Mouse (Mus musculus): ENCODE measurements around the gene Espn.
A peak's percentile ranks its signal among the peaks of the same experiment; 100 is the strongest.

The Espn gene

DNA sequence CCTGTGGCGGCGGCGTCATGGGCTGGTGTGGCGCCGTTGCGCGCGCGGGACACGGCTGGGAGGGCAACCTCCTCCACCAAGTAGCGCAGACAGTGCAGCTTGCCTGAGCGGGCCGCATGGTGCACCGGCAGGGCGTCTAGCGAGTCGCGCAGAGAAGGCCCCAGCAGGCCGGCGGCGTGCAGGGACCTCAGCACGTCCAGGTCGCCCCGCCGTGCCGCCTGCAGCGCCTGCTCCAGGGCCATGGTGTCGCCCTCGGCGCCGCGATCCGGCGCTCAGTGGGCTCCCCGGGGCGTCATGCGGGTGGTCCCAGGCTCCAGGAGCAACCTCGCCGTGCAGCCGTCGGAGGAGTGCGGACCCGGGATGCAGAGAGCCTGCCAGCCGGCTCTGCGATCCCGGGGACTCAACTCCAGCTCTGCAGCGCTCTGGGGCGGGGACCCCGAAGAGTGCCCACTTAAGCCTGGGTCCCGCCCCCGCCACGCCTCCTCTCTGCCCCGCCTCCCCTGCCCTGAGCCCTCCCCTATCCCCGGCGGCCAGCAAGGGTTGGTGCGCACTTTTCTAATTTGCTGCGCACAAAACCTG lies at the start of gene Espn:
Gene Espn, minus strand, starts transcription at position 406 of the 579 bp plus-strand sequence.
- peak; percentile 47 for DNase-seq (ENCODE audit: low read depth, low spot score)

DNA sequence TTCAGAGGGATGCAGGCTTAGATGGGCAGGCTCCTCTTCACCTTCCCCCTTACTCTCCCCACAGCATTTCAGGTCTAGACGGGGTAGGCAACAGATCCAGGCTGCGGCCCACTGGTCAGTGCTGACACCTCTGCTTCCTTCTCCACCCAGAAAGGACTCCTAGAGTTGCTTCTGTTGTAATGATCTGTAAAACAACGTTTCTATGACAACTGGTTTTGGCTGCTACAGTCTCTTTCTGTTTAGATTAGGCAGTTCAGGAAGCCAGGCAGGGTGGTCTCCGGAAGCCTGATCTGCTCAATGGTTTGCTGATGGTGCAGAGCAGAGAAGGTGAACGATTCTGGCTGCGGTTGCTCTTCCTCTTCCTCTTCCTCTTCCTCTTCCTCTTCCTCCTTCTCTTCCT lies 49.3 kb upstream of the Espn start:
- no peak for DNase-seq (ENCODE audit: low read depth, low spot score)

DNA sequence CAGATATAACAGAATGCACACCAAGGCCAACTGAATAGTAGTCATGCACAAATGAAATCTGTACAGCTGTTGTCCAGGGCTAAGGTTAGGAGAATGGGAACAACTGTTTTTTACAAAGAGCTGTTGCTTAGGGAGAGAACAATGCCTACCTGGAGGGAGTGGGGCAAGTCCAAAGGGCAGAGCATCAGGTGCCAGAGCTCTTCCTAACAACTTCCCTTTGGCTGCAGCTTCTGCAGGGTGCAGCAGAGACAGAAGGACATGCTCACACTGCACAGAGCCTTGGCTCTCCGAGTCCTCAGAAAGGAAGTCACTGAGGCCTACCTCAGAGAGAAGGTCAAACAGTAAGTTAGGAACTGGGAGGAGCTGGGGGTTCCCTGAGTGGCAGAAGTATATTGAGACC lies 47.4 kb upstream of the Espn start:
- no peak for DNase-seq (ENCODE audit: low read depth, low spot score)

DNA sequence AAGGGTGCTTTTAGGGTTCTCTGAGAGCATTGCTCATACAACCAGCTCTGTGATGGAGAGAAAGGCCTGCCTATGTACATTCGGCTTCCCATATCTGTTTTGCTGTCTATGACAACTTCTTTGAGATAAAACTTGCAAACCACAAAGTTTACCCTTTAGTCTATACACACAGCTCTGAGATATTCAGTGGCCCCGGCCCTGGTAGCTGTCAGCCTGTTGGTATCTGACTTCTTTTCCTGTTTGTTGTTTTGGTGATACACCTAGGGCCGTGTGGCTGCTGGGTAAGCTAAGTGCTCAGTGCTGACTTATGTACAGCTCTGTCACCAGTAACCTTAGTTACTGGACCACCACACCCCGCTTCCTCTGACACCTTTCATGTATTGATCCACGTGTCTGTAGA lies 45.4 kb upstream of the Espn start:
- no peak for DNase-seq (ENCODE audit: low read depth, low spot score)

DNA sequence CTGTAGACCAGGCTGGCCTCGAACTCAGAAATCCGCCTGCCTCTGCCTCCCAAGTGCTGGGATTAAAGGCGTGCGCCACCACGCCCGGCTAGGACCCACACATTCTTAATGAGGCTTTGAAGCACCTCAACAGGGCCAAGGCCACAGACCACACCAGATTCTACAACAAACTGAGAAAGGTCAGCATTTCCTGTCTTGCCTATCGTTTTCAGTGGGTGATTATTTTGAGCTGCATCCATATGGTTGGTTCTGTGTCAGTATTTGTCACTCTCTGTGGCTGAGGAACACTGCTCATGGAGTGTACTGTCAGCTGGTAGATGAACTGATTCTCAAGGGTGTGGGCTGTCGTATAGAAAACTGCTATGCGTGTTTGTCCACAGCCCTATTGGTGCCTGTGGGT lies 44.1 kb upstream of the Espn start:
- DNase-seq (ENCODE audit: low read depth, low spot score), result no peak

DNA sequence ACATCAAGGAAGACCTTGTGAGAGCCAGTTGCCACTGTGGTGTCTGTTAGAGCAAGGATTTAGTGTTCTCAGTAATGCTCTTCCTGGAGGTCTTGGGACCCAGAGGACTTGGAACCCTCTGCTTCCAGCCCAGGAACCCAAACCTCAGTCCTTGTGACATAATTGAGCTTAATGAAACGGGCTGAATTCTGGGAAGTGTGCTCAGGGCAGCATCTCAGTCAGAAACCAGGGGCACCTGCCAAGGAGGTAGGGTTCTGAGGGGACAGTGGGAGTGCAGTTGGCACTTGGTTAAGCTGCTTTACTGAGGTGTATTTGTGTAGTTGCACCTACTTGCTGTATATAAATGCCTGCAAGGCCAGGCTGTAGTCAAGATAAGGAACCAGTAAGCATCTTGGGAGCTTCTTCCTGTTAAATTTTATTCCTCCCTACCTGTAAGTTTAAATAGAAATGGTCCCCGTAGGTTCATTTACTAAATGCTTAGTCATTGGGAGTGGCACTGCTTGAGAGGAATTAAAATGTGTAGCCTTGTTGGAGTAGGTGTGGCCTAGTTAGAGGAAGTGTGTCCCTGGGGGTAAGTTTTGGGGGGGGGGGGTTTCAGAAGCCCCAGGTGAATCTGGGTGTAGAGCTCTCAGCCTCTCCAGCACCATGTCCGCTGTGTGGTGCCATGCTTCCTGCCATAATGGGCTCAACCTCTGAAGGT lies 42.5 kb upstream of the Espn start:
- DNase-seq (ENCODE audit: low read depth, low spot score), result no peak

DNA sequence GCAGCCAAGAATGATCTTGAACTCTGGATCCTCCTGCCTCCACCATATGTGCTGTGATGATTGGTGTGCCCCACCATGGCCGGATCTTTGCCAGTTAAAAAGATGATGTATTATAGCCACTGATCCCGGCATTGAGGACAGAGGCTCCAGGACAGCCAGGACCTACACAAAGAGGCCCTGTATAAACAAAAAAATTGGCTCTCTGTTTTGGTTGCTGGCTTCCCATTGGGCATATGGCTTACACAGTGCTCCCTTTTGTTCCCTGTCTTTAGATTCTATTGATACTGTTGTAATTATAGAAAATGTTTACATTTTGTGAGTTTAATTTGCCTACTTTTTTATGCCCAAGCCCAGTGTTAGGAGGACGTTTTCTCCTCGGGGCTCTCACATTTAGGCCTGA lies 40.4 kb upstream of the Espn start:
- DNase-seq (ENCODE audit: low read depth, low spot score), result no peak

DNA sequence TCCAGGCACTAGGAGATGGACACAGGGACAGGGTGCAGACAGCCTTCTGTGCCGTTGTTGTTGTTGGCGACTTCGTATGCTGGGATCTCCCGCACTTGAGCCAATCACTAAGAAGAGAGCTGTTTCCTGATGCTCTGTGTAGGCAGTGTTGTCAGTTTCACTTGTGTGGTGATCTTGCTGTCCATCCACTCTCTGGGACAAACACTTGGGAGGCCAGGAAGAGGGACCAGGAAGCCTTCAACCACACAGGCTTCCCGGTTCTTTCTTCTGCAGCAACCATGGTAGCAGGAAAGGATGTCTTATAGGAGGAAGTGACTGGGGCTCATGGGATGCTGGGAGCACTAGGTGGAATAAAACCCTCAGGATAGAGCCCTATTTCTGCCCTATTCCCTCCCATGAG lies 38.5 kb upstream of the Espn start:
- no peak for DNase-seq (ENCODE audit: low read depth, low spot score)

DNA sequence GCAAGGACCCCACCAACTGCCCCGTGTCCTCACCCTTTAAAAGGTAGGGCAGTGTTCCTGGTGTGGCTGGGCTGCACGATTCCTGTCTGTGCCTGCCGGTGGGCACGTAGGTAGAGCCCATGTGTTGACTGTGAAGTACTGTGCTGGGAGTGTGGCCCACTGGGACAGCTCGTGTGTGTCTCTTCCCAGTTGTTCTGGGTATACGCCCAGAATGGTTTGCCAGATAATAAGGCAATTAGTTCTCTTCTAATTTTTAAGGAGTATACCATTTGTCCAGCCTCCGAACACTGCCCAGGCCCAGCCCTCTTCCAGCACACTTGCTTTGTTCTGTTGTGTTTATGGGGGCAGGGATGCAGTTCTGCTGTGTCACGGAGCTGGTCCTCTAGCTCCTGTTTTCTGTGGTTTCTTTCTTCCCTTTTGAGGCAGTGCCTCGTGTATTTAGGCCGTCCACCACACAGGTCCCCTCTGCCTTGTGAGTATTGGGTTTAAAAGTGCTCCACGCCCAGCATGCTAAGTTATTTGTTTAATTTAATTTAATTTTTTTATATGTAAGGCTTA lies 38.0 kb upstream of the Espn start:
- no peak for DNase-seq (ENCODE audit: low read depth, low spot score)

DNA sequence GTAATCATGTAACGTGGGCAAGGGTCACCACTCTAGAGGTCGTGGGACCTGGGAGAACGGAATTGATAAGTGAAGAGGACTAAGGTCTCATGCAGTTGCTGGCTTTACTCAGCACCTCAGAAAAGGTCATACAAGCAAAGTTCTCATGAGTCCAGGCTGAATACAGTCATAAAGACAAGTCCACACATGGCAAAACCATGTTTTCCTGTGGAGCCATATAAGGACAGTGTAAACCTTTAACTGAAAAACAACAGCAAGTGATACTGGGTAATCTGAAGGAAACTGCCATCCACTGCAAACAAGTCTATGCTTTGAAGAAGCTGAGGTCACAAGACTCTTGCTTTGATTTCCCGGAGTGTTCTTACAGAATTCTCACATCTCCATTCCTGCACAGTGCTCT lies 37.5 kb upstream of the Espn start:
- no peak for DNase-seq (ENCODE audit: low read depth, low spot score)

DNA sequence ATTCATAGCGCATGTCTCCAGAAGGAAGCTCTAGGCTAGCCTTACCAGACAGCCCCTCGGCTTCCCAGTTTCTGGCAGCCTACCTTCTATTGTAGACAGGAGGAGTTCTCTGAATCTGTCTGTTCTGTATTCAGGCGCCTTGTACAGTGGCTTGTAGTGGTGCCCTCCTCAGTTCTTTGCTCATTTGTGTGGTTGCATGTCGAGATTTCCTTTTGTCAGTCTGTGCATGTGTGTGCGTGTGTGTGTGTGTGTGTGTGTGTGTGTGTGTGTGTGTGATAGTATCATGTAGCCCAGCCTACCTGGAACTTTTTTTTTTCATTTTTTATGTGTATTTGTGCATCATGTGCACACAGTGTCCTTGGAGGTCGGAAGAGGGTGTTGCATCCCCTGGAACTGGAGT lies 36.9 kb upstream of the Espn start:
- DNase-seq (ENCODE audit: low read depth, low spot score), result no peak

DNA sequence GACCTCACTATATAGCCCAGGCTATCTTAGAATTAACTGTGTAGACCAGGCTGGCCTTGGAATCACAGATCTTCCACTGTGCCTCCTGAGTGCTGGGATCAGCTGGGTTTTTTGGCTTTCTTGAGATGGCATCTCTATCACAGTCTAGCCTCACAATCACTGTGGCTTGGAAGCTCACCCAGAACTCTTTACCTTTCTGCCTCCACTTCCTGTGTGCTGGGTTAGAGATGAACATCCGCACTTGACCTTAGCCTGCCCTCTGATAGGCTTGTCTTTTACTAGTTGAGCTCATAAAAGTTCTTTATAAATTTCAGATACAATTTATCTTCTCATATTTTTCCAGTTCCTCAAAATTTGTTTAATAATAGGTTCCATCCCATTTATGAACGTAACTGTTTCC lies 36.5 kb upstream of the Espn start:
- no peak for DNase-seq (ENCODE audit: low read depth, low spot score)

DNA sequence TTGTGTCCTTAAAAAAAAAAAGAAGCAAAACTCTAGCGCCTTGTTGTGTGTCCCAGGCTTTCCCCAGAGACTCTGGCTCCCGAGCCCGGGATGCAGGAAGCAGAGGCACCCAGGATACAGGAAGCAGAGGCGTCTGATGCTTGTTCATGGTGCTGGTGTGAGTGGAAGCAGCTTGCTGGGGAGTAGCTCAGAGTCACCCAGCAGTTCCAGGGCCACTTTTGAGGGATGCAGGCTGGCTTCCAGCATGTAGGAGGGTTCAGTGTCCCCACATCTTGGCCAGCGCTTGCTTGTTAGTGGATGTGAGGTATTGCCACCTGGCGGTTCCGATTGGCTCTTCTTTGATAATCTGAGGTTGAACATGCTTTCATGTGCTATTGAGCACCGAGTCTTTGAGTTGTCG lies 35.0 kb upstream of the Espn start:
- no peak for DNase-seq (ENCODE audit: low read depth, low spot score)

DNA sequence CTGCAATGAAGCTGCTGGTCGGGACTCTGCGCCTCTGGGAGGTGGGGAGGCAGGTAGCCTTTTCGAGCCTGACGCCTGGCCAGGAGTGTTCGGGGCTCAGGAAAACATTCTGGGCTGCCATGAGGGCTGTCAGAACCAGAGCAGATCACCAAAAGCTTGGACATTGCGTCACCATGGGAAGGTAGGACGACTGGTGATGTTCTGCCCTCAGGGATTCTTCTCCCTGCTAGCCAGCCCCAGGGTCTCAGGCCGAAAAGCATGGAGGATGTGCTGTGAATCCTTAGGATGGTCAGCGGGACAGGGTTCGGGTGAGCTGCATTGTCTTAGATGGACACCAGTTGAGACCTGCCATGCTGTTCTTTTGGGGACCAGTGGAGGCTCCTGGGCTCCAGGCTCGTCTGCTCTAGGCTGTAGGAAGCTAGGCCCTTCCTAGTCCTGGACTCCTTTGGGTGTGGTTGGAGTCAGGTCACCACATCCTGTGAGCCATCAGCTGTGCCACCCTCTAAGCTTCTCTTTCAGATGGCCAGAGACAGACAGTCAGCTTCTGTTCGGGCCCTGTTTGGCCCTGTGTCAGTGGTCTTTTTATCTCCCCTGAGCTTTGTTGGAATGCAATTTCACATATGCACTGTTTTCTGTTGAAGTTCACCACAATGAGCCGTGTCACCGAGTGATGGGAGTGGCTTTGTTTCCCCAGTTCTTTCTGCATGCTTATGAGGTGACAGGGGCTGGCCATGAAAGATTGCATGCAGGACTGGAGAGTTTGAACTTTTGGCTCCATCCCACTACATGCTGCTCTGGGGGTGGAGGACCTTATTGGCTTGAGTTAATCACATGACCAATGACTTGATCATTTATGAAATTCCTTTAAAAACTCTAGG lies 34.3 kb upstream of the Espn start:
- DNase-seq (ENCODE audit: low read depth, low spot score), result no peak

DNA sequence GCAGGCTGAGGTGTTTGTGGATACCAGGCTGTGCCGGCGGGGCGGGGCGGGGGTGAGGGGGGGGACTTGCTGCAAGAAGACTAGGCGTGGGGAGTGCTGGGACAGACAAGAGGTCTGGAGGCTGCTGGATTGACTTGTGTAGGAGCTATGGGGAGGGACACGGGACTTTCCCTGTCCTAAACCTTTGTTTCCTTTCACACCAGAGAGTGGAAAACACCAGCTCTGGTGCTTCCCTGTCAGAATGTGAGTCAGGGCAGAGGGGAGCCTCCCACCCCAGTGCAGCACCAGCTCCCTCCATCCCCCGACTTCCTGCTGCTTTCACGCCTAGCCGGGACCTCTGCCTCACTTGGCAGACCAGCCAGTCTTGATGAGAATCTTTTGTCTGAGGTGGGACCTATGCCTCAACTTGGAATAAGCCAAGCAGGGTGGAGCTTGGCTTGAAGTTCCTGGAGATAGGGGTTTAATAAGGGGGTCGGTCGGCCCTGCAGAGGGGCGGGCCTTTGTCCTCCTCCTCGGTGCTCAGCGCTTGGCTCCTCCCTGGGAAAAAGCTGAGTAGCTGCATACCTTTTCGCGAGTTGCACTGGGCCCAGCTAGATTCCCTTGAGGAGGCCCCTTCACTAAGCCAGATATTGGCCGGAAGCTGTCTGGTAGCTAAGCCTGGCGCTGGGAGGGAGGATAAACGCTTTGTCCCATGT lies 33.5 kb upstream of the Espn start:
- no peak for DNase-seq (ENCODE audit: low read depth, low spot score)

DNA sequence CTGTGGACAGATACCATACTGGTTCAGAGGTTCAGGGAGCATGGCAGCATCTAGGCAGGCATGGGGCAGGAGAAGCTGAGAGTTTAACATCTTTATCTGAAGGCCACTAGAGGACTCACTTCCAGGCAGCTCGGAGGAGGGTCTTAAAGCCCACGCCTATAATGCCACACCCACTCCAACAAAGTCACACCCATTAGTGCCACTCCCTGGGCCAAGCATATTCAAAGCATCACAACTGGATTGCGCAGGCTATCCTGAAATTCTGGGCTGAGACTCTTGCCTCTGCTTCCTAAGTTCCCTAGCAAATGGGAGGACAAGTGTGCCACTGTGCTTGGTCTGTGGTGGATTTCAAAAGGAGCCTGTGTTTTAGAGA lies 33.0 kb upstream of the Espn start:
- no peak for DNase-seq (ENCODE audit: low read depth, low spot score)

DNA sequence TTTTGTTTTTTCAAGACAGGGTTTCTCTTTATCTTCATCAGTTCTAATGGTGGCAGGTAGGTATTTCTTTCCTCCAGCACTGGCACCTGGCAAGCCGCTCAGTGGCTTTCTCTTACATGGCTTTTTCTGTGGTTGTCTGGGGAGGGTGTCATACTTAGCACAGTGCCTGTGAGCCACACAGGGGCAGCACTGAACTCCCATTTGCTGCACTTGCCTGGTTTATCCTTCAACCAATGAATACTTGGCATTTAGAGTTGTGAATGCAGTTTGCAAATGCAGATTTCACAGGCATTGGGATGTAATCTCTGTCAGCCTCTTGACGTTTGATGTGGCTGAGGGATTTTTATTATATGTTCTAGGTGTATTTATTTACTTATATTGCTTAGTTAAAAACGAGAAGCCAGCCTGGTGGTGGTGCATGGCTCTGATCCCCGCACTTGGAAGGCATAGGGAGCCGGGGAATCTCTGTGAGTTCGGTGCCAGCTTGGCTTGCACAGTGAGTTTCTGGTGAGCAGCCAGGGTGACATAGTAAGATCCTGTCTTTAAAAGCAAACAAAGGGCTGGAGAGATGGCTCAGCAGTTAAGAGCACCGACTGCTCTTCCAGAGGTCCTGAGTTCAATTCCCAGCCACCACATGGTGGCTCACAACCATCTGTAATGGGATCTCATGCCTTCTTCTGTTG lies 32.3 kb upstream of the Espn start:
- no peak for DNase-seq (ENCODE audit: low read depth, low spot score)

DNA sequence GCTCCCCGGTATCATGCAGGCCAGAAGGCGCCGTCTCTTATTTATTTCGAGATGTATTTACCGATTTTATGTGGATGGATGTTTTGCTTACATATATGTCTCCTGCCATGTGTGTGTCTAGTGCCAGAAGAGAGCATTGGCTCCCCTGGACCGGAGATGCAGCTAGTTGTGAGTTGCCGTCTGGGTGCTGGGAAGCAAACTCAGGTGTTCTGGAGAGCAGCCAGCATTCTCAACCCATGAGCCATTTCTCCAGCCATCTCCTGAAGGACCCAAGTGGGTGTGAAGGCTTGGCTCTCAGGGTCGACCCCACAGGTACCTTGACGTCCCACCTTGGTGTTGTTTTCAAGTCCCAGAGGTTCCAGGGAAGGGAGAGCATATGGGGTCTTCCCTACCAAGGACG lies 30.0 kb upstream of the Espn start:
- DNase-seq (ENCODE audit: low read depth, low spot score), result no peak

DNA sequence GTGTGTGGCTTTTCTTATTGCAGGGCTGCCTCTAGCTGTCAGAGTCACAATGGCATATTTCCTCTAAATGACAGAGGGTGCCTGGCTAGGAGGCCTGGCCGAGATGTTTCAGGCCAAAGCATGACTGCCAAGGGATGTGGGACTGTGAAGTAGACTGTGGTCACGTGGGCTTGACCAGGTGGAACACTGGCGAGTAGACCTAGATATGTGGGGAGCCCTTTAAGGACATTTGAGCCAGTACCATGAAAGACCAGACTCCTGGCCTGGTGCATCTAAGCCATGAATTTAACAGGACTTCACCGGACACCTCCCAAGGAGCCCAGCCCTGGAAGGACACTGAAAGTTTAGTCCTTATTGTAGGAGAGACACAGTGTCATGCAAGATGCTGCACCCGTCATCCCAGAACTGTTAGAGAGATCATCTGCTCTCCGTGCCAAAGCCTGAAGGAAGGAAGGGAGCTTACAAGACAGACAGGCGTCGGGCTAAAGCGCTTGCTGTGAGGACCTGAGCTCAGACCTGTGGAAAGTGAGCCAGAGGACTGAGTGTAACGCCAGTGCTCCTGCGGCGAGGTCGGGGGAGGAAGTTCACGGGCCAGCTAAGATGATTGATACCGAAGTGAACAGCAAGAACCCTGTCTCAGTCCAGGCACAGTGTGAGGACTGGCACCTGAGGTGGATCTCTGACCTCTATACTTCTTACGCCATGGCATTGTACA lies 27.9 kb upstream of the Espn start:
- DNase-seq (ENCODE audit: low read depth, low spot score), result no peak

DNA sequence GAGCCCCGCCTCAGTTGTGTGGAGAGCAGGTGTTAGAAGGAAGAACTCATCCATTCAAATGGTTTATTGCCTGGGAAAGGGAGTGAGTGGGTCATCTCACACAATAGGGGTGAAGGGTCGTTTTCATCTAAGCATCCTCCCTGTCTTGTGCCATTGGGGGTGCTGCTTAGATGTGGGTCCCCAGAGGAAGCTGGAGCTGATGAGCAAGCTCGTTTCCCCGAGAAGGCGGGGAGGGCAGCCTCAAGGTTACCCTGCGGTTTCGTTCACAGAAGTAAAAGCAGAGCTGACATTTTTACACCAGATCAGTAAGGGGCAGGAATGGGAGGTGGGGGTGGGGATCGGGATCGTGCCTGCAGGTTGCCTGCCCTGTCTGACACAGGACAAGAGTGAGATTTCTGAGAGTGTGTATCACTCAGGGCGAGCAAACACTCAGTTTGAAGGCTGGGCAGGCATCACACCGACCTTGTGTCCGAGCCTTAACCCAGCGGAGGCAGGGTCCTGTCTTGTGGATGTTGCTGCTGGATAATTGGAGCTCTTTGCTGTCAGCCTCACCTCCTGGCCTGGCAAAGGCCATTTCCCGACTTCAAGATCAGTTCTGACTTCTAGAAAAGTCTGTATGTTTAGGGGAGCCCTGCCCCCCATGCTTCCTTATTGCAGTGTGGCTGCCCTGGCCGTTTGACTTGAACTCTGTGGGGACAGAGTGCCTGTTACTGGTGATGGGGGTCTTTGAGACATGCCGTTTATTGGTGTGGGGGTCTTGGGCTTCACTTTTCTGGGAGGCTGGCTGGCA lies 26.9 kb upstream of the Espn start:
- no peak for DNase-seq (ENCODE audit: low read depth, low spot score)

All from retina, postnatal 7 days (tissue).